Mouse (Mus musculus) testis, adult 2 months (tissue): ENCODE results near the gene Syde2. TPM values are rescaled to one million over a fixed set of nuclear protein-coding genes. Genes with fewer than 3 reads are reported as not detected.
"Not testable (repeated sequence)": the region's sequence is repeated elsewhere in the genome, so short reads cannot be mapped to it uniquely, and the experiment has no call there.

Experiments
- H3K27ac ChIP-seq: fragments of 200-500 bp; 2 replicates; pipeline ENCODE4 v1.5.1; 2012; ENCODE audit warnings: low read depth, low read length; ENCODE audit not compliant: control insufficient read depth, insufficient read depth
- H3K27me3 ChIP-seq: fragments of 200-500 bp; 2 replicates; pipeline ENCODE4 v1.6.1; 2012; ENCODE audit warnings: mild to moderate bottlenecking, low read length, moderate library complexity; ENCODE audit not compliant: control insufficient read depth, insufficient read depth
- H3K36me3 ChIP-seq: fragments of 200-500 bp; 2 replicates; pipeline ENCODE4 v1.6.1; 2012; ENCODE audit warnings: mild to moderate bottlenecking, low read length; ENCODE audit not compliant: control insufficient read depth, insufficient read depth
- H3K4me1 ChIP-seq: fragments of 200-500 bp; 2 replicates; pipeline ENCODE4 v1.6.1; 2012; ENCODE audit warnings: low read length; ENCODE audit not compliant: control insufficient read depth, insufficient read depth
- H3K4me3 ChIP-seq: fragments of 200-500 bp; 2 replicates; pipeline ENCODE4 v1.5.1; 2012; ENCODE audit warnings: low read depth, mild to moderate bottlenecking, low read length, moderate library complexity, mixed read lengths; ENCODE audit not compliant: control insufficient read depth
- CTCF ChIP-seq: fragments of 200-500 bp; IDR thresholded peaks from 2 replicates; pipeline ENCODE4 v1.5.1; 2012; ENCODE audit warnings: low read depth, mild to moderate bottlenecking, inconsistent platforms, low read length, moderate library complexity; ENCODE audit not compliant: control insufficient read depth, insufficient read depth, insufficient replicate concordance
- POLR2A ChIP-seq: fragments of 200-500 bp; IDR thresholded peaks from 2 replicates; pipeline ENCODE4 v1.6.1; 2012; ENCODE audit warnings: low read depth, mild to moderate bottlenecking, inconsistent platforms, low read length, moderate library complexity; ENCODE audit not compliant: control insufficient read depth
- polyA plus RNA-seq: library from polyadenylated mRNA; depleted of rRNA; stranded (reverse); fragments of >200 nt; gene quantifications from 2 replicates; pipeline ENCODE4 v1.2.3, GENCODE M21; 2012

The Syde2 gene
- polyA plus RNA-seq, 1 experiment: 0.77 TPM

- TF ChIP-seq POLR2A: no peak
- TF ChIP-seq CTCF: no peak
- Histone ChIP-seq H3K4me3 (no peak overlapping the region), H3K36me3 (no peaks in the 10 kb centered on the region), H3K27ac (no peak overlapping the region), H3K27me3 (no peaks in the 10 kb centered on the region; the same call in 1 of the 2 replicates), H3K4me1 (peaks cover 13% of the 10 kb centered on the region)
These were observed 27.8 kb upstream of the Syde2 start for GRCm38 (mm10) chr3:145959824-145960223.

- Histone ChIP-seq H3K4me3 (no peak overlapping the region; the same call in 1 of the 2 replicates), H3K27ac (no peak overlapping the region), H3K27me3 (no peaks in the 10 kb centered on the region; the same call in 1 of the 2 replicates), H3K36me3 (no peaks in the 10 kb centered on the region), H3K4me1 (peaks cover 13% of the 10 kb centered on the region)
- TF ChIP-seq POLR2A (no peak), CTCF (no peak)
These were observed 25.3 kb upstream of the Syde2 start for GRCm38 (mm10) chr3:145962411-145962810.

GRCm38 (mm10) chr3:145963101-145964017 lies 24.3 kb upstream of the Syde2 start:
- Histone ChIP-seq H3K4me1 (peaks cover 13% of the 10 kb centered on the region), H3K36me3 (no peaks in the 10 kb centered on the region), H3K4me3 (peak overlapping the region; percentile 22), H3K27ac (no peak overlapping the region), H3K27me3 (no peaks in the 10 kb centered on the region; the same call in 1 of the 2 replicates)
- TF ChIP-seq CTCF (no peak), POLR2A (no peak)

- TF ChIP-seq CTCF (no peak), POLR2A (no peak)
- Histone ChIP-seq H3K27me3 (no peaks in the 10 kb centered on the region; the same call in 1 of the 2 replicates), H3K4me3 (no peak overlapping the region), H3K4me1 (peaks cover 14% of the 10 kb centered on the region), H3K27ac (no peak overlapping the region), H3K36me3 (no peaks in the 10 kb centered on the region)
These were observed 23.7 kb upstream of the Syde2 start for GRCm38 (mm10) chr3:145964018-145964387.

- no peaks in the 10 kb centered on the region for H3K36me3 ChIP-seq
- H3K27me3 ChIP-seq: no peaks in the 10 kb centered on the region; the same call in 1 of the 2 replicates
- peaks cover 16% of the 10 kb centered on the region for H3K4me1 ChIP-seq
- H3K4me3 ChIP-seq: no peak overlapping the region
- no peak overlapping the region for H3K27ac ChIP-seq
- TF ChIP-seq POLR2A: no peak
These were observed 23.2 kb upstream of the Syde2 start for GRCm38 (mm10) chr3:145964473-145964872.

- not testable (repeated sequence) for H3K27ac ChIP-seq, H3K27me3 ChIP-seq, H3K4me3 ChIP-seq, H3K36me3 ChIP-seq
- peaks cover 16% of the 10 kb centered on the region for H3K4me1 ChIP-seq
These were observed 22.1 kb upstream of the Syde2 start for GRCm38 (mm10) chr3:145965583-145965982.

GRCm38 (mm10) chr3:145966806-145967205 lies 20.9 kb upstream of the Syde2 start:
- H3K4me1 ChIP-seq: peaks cover 16% of the 10 kb centered on the region
- TF ChIP-seq POLR2A (no peak), CTCF (no peak)
- H3K27me3 ChIP-seq: no peaks in the 10 kb centered on the region; the same call in 1 of the 2 replicates

GRCm38 (mm10) chr3:145969031-145969501 lies 18.6 kb upstream of the Syde2 start:
- TF ChIP-seq CTCF (no peak), POLR2A (no peak)
- 0 out of 2 replicates have a peak overlapping the region, but pooled peaks have one; percentile 1 for H3K4me3 ChIP-seq
- no peaks in the 10 kb centered on the region for H3K36me3 ChIP-seq
- no peak overlapping the region for H3K27ac ChIP-seq
- no peaks in the 10 kb centered on the region; the same call in 1 of the 2 replicates for H3K27me3 ChIP-seq
- peaks cover 2% of the 10 kb centered on the region for H3K4me1 ChIP-seq

More at GRCm38 (mm10) chr3:145966806-145967205, 20.9 kb upstream of the Syde2 start:
- no peaks in the 10 kb centered on the region for H3K36me3 ChIP-seq
- no peak overlapping the region for H3K4me3 ChIP-seq
- H3K27ac ChIP-seq: no peak overlapping the region
